Mouse (Mus musculus): Measurements from ENCODE around the gene Gmppa. TPM values are rescaled to one million over a fixed set of nuclear protein-coding genes. Genes with fewer than 3 reads are reported as not detected.

Gene Gmppa
- polyA plus RNA-seq, 1 experiment from 2014 or later, result 53.7 TPM

- Histone ChIP-seq H3K27ac (peak overlapping the region; percentile 35; the same call in 1 of the 2 replicates), H3K4me3 (peak overlapping the region; percentile 26; the same call in 1 of the 2 replicates), H3K36me3 (ENCODE audit: poor library complexity, severe bottlenecking) (no peaks in the 10 kb centered on the region), H3K4me2 (peak overlapping the region; percentile 61), H3K4me1 (peaks cover 49% of the 10 kb centered on the region), H3K9ac (peak overlapping the region; percentile 53), H3K27me3 (peaks cover 51% of the 10 kb centered on the region), H3K9me3 (replicated peaks) (no peaks in the 10 kb centered on the region)
- WGBS, result 2% methylated on average over 42 of the region's 42 CpGs
- ATAC-seq, result peak; percentile 50
These were observed 22.5 kb downstream of the Gmppa start for GRCm38 (mm10) chr1:75458025-75458788.

DNA sequence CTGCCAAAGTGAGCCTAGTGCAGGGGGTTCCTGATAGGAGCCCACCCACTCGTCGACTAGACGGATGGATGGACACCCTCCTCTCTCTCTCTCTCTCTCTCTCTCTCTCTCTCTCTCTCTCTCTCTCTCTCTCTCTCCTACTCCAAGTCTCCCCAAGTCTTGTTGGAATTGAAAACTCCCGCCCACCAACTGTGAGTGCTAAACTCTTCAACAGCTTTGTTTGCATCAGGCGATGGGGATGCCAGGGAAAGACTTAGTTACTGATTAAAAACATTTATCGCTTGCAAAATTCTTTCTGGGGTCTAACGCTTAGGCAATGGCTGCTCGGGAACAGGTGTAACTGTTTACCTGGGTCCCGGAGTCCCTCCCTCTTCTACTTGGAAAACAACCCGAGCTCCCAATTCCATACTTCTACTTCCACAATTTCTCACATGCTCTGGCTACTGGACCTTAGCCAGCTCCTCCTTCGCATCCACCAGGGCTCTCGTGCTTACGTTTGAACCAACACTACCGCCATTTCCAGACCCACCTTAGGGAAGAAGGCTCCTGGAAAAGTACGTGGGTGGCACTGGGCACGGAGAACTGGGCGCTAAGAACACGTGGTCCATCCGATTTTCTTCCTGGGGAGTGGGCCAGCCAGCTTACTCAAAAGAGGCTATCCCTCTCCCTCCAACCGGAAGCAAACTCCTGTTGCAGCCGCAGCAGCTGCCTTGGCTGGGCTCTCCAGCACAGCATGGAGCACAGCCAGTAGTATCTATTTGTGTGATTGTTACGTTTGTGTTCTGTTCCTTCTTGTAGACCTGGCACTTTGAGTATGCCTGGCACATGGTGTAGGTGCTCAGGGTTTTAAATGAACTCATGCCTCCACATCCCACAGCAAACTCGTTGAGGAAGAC lies 23.3 kb downstream of the Gmppa start:
- no peak for ATAC-seq
- H3K4me1 ChIP-seq, result peaks cover 49% of the 10 kb centered on the region
- no peaks in the 10 kb centered on the region for H3K9me3 ChIP-seq (replicated peaks)
- H3K36me3 ChIP-seq (ENCODE audit: poor library complexity, severe bottlenecking), result no peaks in the 10 kb centered on the region
- WGBS, result 16% methylated on average over 23 of the region's 23 CpGs
- H3K27me3 ChIP-seq, result peaks cover 44% of the 10 kb centered on the region
- H3K27ac ChIP-seq, result no peak overlapping the region
- peak overlapping the region; percentile 26; the same call in 1 of the 2 replicates for H3K4me3 ChIP-seq
- H3K4me2 ChIP-seq, result peak overlapping the region; percentile 61
- H3K9ac ChIP-seq, result peak overlapping the region; percentile 53

- Histone ChIP-seq H3K4me1 (peaks cover 43% of the 10 kb centered on the region), H3K4me2 (no peak overlapping the region), H3K27ac (no peak overlapping the region), H3K9me3 (replicated peaks) (no peaks in the 10 kb centered on the region), H3K36me3 (ENCODE audit: poor library complexity, severe bottlenecking) (no peaks in the 10 kb centered on the region), H3K27me3 (peaks cover 33% of the 10 kb centered on the region), H3K9ac (no peak overlapping the region), H3K4me3 (no peak overlapping the region)
- 65% methylated on average over 7 of the region's 7 CpGs for WGBS
- ATAC-seq, result no peak
These were observed 24.6 kb downstream of the Gmppa start for GRCm38 (mm10) chr1:75460297-75460696.

- H3K9me3 ChIP-seq (replicated peaks), result no peaks in the 10 kb centered on the region
- no peak for ATAC-seq
- 22% methylated on average over 1 of the region's 1 CpGs for WGBS
- H3K4me3 ChIP-seq, result no peak overlapping the region
- peaks cover 23% of the 10 kb centered on the region for H3K4me1 ChIP-seq
- no peak overlapping the region for H3K27ac ChIP-seq
- H3K27me3 ChIP-seq, result peaks cover 32% of the 10 kb centered on the region
- no peaks in the 10 kb centered on the region for H3K36me3 ChIP-seq (ENCODE audit: poor library complexity, severe bottlenecking)
- no peak overlapping the region for H3K9ac ChIP-seq
- H3K4me2 ChIP-seq, result no peak overlapping the region
These were observed 26.9 kb downstream of the Gmppa start for GRCm38 (mm10) chr1:75462636-75463035.

- H3K9me3 ChIP-seq (replicated peaks), result no peaks in the 10 kb centered on the region
- peaks cover 12% of the 10 kb centered on the region for H3K4me1 ChIP-seq
- ATAC-seq, result no peak
- WGBS, result 57% methylated on average over 5 of the region's 5 CpGs
- no peak overlapping the region for H3K9ac ChIP-seq
- H3K36me3 ChIP-seq (ENCODE audit: poor library complexity, severe bottlenecking), result no peaks in the 10 kb centered on the region
- no peak overlapping the region for H3K4me3 ChIP-seq
- H3K27me3 ChIP-seq, result peaks cover 27% of the 10 kb centered on the region
- no peak overlapping the region for H3K27ac ChIP-seq
- H3K4me2 ChIP-seq, result no peak overlapping the region
These were observed 28.0 kb downstream of the Gmppa start for GRCm38 (mm10) chr1:75463652-75464204.

- Histone ChIP-seq H3K27me3 (peaks cover 28% of the 10 kb centered on the region), H3K4me1 (peaks cover 4% of the 10 kb centered on the region; the same call in 1 of the 2 replicates), H3K36me3 (ENCODE audit: poor library complexity, severe bottlenecking) (peaks cover 4% of the 10 kb centered on the region; the same call in 1 of the 2 replicates), H3K9ac (no peak overlapping the region; the same call in 1 of the 2 replicates), H3K9me3 (replicated peaks) (no peaks in the 10 kb centered on the region), H3K4me2 (peak overlapping the region; percentile 34), H3K27ac (no peak overlapping the region), H3K4me3 (no peak overlapping the region)
- ATAC-seq, result peak; percentile 72
- WGBS, result 7% methylated on average over 14 of the region's 14 CpGs
These were observed 31.6 kb downstream of the Gmppa start for GRCm38 (mm10) chr1:75467215-75467927.

DNA sequence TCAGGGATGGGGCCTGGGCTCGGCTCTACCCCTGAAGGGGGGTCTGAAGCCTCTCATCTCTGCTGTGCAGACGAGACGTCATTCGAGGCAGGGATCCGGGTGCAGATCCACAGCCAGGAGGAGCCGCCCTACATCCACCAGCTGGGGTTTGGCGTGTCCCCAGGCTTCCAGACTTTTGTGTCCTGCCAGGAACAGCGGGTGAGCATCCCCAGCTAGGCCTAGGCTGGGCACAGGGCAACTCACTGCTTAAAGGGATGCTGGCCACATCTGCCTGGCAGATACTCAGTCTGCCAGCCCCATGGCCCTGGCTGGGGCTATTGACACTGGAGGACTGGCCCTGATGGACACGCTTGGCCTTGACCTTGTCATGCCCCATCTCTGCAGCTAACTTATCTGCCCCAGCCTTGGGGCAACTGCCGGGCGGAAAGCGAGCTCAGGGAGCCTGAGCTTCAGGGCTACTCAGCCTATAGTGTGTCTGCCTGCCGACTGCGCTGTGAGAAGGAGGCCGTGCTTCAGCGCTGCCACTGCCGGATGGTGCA lies 33.6 kb downstream of the Gmppa start:
- WGBS, result 81% methylated on average over 17 of the region's 17 CpGs
- Histone ChIP-seq H3K36me3 (ENCODE audit: poor library complexity, severe bottlenecking) (peaks cover 24% of the 10 kb centered on the region), H3K4me1 (peaks cover 4% of the 10 kb centered on the region; the same call in 1 of the 2 replicates), H3K27ac (no peak overlapping the region), H3K4me3 (no peak overlapping the region), H3K9ac (0 out of 2 replicates have a peak overlapping the region, but pooled peaks have one; percentile 3), H3K9me3 (replicated peaks) (no peaks in the 10 kb centered on the region), H3K4me2 (no peak overlapping the region), H3K27me3 (peaks cover 28% of the 10 kb centered on the region)
- ATAC-seq, result no peak

- Histone ChIP-seq H3K4me1 (peaks cover 36% of the 10 kb centered on the region), H3K9ac (no peak overlapping the region), H3K27ac (no peak overlapping the region), H3K4me3 (no peak overlapping the region), H3K27me3 (no peaks in the 10 kb centered on the region), H3K9me3 (replicated peaks) (no peaks in the 10 kb centered on the region), H3K36me3 (ENCODE audit: poor library complexity, severe bottlenecking) (peaks cover 51% of the 10 kb centered on the region), H3K4me2 (no peak overlapping the region)
- ATAC-seq, result no peak
- WGBS, result 93% methylated on average over 11 of the region's 11 CpGs
These were observed 40.7 kb downstream of the Gmppa start for GRCm38 (mm10) chr1:75476441-75476840.

- Histone ChIP-seq H3K36me3 (ENCODE audit: poor library complexity, severe bottlenecking) (peaks cover 47% of the 10 kb centered on the region), H3K4me3 (peak overlapping the region; percentile 87), H3K9ac (peak overlapping the region; percentile 37; the same call in 1 of the 2 replicates), H3K4me1 (peaks cover 37% of the 10 kb centered on the region), H3K9me3 (replicated peaks) (no peaks in the 10 kb centered on the region), H3K4me2 (peak overlapping the region; percentile 90), H3K27ac (no peak overlapping the region), H3K27me3 (peaks cover 7% of the 10 kb centered on the region)
- no peak for ATAC-seq
- 10% methylated on average over 35 of the region's 35 CpGs for WGBS
These were observed 41.7 kb downstream of the Gmppa start for GRCm38 (mm10) chr1:75477264-75477965.

- 52% methylated on average over 3 of the region's 3 CpGs for WGBS
- ATAC-seq, result no peak
- Histone ChIP-seq H3K36me3 (ENCODE audit: poor library complexity, severe bottlenecking) (peaks cover 47% of the 10 kb centered on the region), H3K27me3 (peaks cover 12% of the 10 kb centered on the region), H3K4me3 (peak overlapping the region; percentile 87), H3K4me1 (peaks cover 37% of the 10 kb centered on the region), H3K9ac (peak overlapping the region; percentile 87), H3K27ac (no peak overlapping the region; the same call in 1 of the 2 replicates), H3K4me2 (peak overlapping the region; percentile 90), H3K9me3 (replicated peaks) (no peaks in the 10 kb centered on the region)
These were observed 42.2 kb downstream of the Gmppa start for GRCm38 (mm10) chr1:75477966-75478290.

- Histone ChIP-seq H3K4me2 (peak overlapping the region; percentile 90), H3K9ac (peak overlapping the region; percentile 87), H3K27me3 (peaks cover 16% of the 10 kb centered on the region), H3K27ac (peak overlapping the region; percentile 85), H3K9me3 (replicated peaks) (no peaks in the 10 kb centered on the region), H3K4me3 (peak overlapping the region; percentile 87), H3K36me3 (ENCODE audit: poor library complexity, severe bottlenecking) (peaks cover 47% of the 10 kb centered on the region), H3K4me1 (peaks cover 37% of the 10 kb centered on the region)
- 0% methylated on average over 18 of the region's 25 CpGs for WGBS
- no peak for ATAC-seq
These were observed 42.8 kb downstream of the Gmppa start for GRCm38 (mm10) chr1:75478497-75478896.

All from forebrain, embryonic 13.5 days (tissue).